Mouse (Mus musculus) embryonic facial prominence, embryonic 14.5 days (tissue): Measurements from ENCODE around the gene Emc3. TPM values are rescaled to one million over a fixed set of nuclear protein-coding genes. Genes with fewer than 3 reads are reported as not detected.

Experiments
- ATAC-seq: fragments of 200-750 bp; cut with Nextera tagmentation; 2 replicates; pipeline ENCODE4 v1.8.0; 2017; ENCODE audit warnings: low read depth, moderate number of reproducible peaks, moderate TSS enrichment
- DNase-seq: peaks from one replicate; pipeline ENCODE4 v3.0.0-alpha.2; 2015; ENCODE audit warnings: low spot score
- H3K27ac ChIP-seq: fragments of 300-500 bp; sonication (generic); replicated peaks from 2 replicates; pipeline ENCODE4 v1.5.1; 2014; ENCODE audit warnings: low read depth, mild to moderate bottlenecking, low read length, moderate library complexity
- H3K27me3 ChIP-seq: fragments of 300-500 bp; sonication (generic); replicated peaks from 2 replicates; pipeline ENCODE4 v1.6.1; 2014; ENCODE audit warnings: low read length; ENCODE audit not compliant: control insufficient read depth, insufficient read depth
- H3K36me3 ChIP-seq: fragments of 300-500 bp; sonication (generic); 2 replicates; pipeline ENCODE4 v1.6.1; 2014; ENCODE audit warnings: low read length, mixed read lengths; ENCODE audit not compliant: control insufficient read depth, insufficient read depth
- H3K4me1 ChIP-seq: fragments of 300-500 bp; sonication (generic); 2 replicates; pipeline ENCODE4 v1.6.1; 2014; ENCODE audit warnings: antibody characterized with exemption, low read length; ENCODE audit not compliant: control insufficient read depth, insufficient read depth
- H3K4me2 ChIP-seq: fragments of 300-500 bp; sonication (generic); 2 replicates; pipeline ENCODE4 v1.6.1; 2014; ENCODE audit warnings: low read depth, mild to moderate bottlenecking, low read length, moderate library complexity, mixed read lengths
- H3K4me3 ChIP-seq: fragments of 300-500 bp; sonication (generic); 2 replicates; pipeline ENCODE4 v1.5.1; 2014; ENCODE audit warnings: low read depth, mild to moderate bottlenecking, low read length
- H3K9ac ChIP-seq: fragments of 300-500 bp; sonication (generic); 2 replicates; pipeline ENCODE4 v1.6.1; 2014; ENCODE audit warnings: low read depth, mild to moderate bottlenecking, low read length, moderate library complexity, mixed read lengths
- H3K9me3 ChIP-seq: fragments of 300-500 bp; sonication (generic); 2 replicates; pipeline ENCODE4 v1.6.1; 2016; ENCODE audit warnings: low read length; ENCODE audit not compliant: control insufficient read depth
- WGBS: fragments of 180-500 bp; shearing (Covaris S2); extraction: QIAGEN DNeasy Blood & Tissue Kit; methylation state at CpG from one replicate; pipeline ENCODE4 v1.1.7; 2014; 5-methylcytosine and 5-hydroxymethylcytosine counted together
- polyA plus RNA-seq: library from polyadenylated mRNA; unstranded; fragments of >200 nt; fragmentation: Nextera tagmentation; extraction: Ambion mirVana; gene quantifications from 2 replicates; pipeline ENCODE4 v1.2.1, GENCODE M21; 2014

Emc3 gene
- polyA plus RNA-seq, 1 experiment from 2014 or later: 96.7 TPM

DNA sequence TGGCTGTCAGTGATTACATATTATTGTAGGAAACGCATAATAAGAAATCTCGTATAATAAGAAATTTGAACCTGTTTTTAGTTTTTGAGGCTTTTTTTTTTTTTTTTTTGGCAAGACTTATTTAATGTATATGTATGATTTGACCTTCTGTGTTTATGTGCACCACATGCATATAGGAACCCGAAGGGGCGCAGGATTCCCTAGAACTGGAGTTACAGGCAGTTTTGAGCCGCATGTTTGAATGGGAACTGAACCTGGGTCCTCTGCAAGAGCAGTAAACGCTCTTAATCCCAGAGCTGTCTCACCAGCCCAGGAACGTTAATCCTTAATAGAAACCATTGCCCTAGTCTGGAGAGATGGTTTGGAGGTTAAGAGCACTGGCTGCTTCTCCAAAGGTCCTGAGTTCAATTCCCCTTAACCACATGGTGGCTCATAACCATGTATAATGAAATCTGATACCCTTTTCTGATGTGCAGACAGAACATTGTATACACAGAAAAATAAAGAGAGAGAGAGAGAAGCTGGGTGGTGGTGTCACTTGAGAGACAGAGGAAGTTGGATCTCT lies 470 bp upstream of the Emc3 start:
- Histone ChIP-seq H3K36me3 (0 out of 2 replicates have a peak, but pooled peaks cover 7% of the 10 kb centered on the region), H3K27ac (no peak overlapping the region), H3K9me3 (no peaks in the 10 kb centered on the region), H3K27me3 (no peaks in the 10 kb centered on the region), H3K4me1 (peaks cover 10% of the 10 kb centered on the region; the same call in 1 of the 2 replicates), H3K4me2 (peak overlapping the region; percentile 80), H3K4me3 (peak overlapping the region; percentile 86), H3K9ac (peak overlapping the region; percentile 86)
- no peak for DNase-seq
- WGBS: 7% methylated on average over 7 of the region's 7 CpGs
- no peak for ATAC-seq

- ATAC-seq (no peak), DNase-seq (no peak)
- H3K9ac ChIP-seq: no peak overlapping the region
- H3K36me3 ChIP-seq: peaks cover 59% of the 10 kb centered on the region
- H3K9me3 ChIP-seq: no peaks in the 10 kb centered on the region
- no peaks in the 10 kb centered on the region for H3K27me3 ChIP-seq
- no peaks in the 10 kb centered on the region for H3K4me1 ChIP-seq
- WGBS: 90% methylated on average over 8 of the region's 8 CpGs
- H3K4me2 ChIP-seq: no peak overlapping the region
- H3K27ac ChIP-seq: no peak overlapping the region
- no peak overlapping the region for H3K4me3 ChIP-seq
Measured at GRCm38 (mm10) chr6:113523420-113523819, 8.0 kb downstream of the Emc3 start.

DNA sequence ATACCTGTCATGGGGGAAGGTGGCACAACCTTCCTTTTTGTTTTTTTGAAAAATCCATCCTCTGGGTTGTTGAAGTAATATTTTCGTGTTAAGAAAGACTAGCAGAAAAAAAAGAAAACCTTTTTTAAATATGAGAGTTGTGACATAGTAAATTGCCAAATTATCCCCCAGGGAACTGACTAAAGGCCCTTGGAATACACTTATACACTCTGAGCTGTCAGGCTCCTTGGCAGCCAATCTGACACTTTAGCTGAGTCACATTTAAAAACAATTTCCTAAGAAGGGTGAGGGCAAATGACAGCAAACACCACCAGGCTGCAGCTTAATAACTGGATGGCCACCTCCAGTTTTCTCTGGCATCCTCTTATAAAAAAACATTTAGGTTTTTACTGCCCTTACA lies 9.1 kb downstream of the Emc3 start:
- Histone ChIP-seq H3K36me3 (peaks cover 70% of the 10 kb centered on the region), H3K4me3 (no peak overlapping the region)
- no peak for ATAC-seq

DNA sequence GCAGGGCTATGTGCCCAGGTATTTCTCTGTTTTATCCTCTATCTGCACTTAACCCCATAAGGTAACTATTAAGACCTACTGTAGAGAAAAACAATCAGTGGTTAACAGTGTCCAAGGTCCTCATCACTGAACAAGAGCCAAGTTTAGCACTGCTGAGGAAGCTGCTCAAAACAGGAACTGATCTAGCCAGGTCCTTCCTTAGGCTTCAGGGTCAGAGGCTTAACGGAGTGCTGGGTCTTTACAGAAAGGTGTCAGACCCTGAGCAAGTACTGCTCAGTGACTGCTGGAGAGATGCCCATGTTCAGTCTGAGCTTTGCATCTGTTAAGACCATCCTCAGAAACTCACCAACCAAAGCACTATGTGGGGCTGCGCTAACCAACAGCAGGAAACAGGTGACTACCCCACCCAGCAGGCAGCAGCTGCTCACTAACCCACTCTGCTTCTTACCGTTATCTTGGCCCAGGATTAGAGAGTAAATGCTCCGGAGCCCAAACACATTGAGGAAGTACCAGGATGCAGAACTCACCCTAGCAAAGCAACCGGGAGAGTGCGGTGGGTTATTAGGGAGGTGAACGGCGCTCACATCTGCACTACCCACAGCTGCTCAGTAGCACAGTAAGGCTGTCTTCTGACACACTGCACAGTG lies 13.9 kb downstream of the Emc3 start:
- H3K36me3 ChIP-seq: peaks cover 94% of the 10 kb centered on the region
- no peaks in the 10 kb centered on the region for H3K4me1 ChIP-seq
- DNase-seq: no peak
- H3K9ac ChIP-seq: no peak overlapping the region
- no peak for ATAC-seq
- H3K27me3 ChIP-seq: no peaks in the 10 kb centered on the region
- no peak overlapping the region for H3K27ac ChIP-seq
- no peaks in the 10 kb centered on the region for H3K9me3 ChIP-seq
- no peak overlapping the region for H3K4me2 ChIP-seq
- H3K4me3 ChIP-seq: no peak overlapping the region
- 89% methylated on average over 8 of the region's 8 CpGs for WGBS

More for the DNA sequence above, 9.1 kb downstream of the Emc3 start:
- no peaks in the 10 kb centered on the region for H3K9me3 ChIP-seq
- DNase-seq: no peak
- H3K4me2 ChIP-seq: no peak overlapping the region
- no peak overlapping the region for H3K9ac ChIP-seq
- no peaks in the 10 kb centered on the region for H3K4me1 ChIP-seq
- 85% methylated on average over 1 of the region's 1 CpGs for WGBS
- H3K27ac ChIP-seq: no peak overlapping the region
- H3K27me3 ChIP-seq: no peaks in the 10 kb centered on the region

DNA sequence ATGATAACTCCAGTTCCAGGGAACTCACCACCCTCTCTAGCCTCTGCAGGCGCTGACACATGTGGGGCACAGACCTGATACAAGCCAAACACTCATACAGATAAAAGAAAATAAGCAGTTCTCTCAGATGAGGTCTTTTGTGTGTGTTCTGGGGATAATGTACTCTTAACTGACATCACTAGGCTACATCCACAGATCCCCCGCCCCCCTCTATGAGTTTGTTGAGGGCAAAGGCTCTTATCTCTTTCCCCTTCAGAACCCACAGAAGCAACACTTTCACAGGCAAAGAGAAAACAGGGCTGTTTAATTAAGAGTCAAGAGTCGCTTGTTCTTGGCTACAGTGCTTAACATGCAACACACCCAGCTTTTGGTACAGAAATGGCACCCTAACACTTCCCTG lies 16.9 kb downstream of the Emc3 start:
- Histone ChIP-seq H3K9me3 (no peaks in the 10 kb centered on the region), H3K4me1 (no peaks in the 10 kb centered on the region), H3K4me3 (no peak overlapping the region), H3K27ac (no peak overlapping the region), H3K9ac (no peak overlapping the region), H3K27me3 (no peaks in the 10 kb centered on the region), H3K4me2 (no peak overlapping the region), H3K36me3 (peaks cover 66% of the 10 kb centered on the region)
- DNase-seq (no peak), ATAC-seq (no peak)
- 96% methylated on average over 3 of the region's 3 CpGs for WGBS

- Histone ChIP-seq H3K4me3 (no peak overlapping the region), H3K27ac (no peak overlapping the region), H3K36me3 (peaks cover 59% of the 10 kb centered on the region), H3K27me3 (no peaks in the 10 kb centered on the region), H3K9ac (no peak overlapping the region), H3K4me1 (no peaks in the 10 kb centered on the region), H3K9me3 (no peaks in the 10 kb centered on the region), H3K4me2 (no peak overlapping the region)
- WGBS: 87% methylated on average over 6 of the region's 6 CpGs
- ATAC-seq (no peak), DNase-seq (no peak)
Measured at GRCm38 (mm10) chr6:113513944-113514343, 17.5 kb downstream of the Emc3 start.

DNA sequence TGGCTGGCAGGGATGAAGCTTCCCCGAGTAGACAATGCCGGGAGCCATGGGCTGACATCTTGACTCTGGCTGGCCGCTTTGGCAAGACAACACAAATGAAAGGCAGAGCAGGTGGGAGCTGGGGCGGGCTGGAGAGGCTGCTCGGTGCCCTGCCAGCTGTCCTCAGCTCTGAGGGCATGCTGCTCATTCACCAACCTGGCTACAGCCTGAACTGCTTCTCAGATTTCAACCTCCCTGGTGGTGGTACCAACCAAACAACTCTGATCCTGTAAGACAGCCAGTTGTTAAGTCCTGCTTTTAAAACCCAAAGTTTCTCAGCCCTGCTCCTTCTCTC lies 22.5 kb downstream of the Emc3 start:
- Histone ChIP-seq H3K36me3 (peaks cover 10% of the 10 kb centered on the region), H3K4me2 (no peak overlapping the region), H3K27ac (no peak overlapping the region; the same call in 1 of the 2 replicates), H3K4me1 (no peaks in the 10 kb centered on the region), H3K27me3 (no peaks in the 10 kb centered on the region), H3K9me3 (no peaks in the 10 kb centered on the region), H3K9ac (no peak overlapping the region), H3K4me3 (no peak overlapping the region)
- peak; percentile 72 for DNase-seq
- 50% methylated on average over 5 of the region's 5 CpGs for WGBS
- peak; percentile 87 for ATAC-seq

DNA sequence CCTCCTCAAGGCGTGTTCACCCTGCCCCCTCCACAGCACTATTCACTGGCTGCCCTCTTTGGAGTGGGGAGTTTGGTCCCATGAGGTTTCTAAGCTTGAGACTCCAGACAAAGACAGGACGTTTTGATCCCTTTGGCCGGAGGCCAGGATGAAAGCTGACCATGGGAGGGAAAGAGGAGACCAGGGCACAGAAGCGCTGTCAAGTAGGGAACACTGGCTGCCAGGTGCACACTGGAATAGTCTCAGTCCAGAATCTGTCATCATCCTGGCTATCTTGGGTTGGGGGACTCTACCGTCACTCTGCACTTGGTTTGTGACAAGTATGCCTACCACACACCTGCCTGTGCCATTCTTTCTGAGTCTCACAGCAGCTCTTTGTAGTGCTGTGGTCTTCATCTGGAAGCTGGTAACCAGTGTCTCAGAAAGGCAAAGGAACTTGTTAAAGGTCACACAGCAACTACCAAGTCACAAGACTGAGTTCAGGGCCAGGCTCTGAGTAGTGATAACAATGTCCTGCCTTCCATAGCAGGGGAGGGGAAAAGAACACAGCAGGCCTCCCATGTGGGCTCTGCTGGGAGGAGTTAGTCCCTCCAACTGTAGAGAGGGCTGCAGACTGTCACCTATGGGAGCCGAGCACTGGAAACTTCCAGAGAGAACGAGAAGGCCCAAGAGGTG lies 23.0 kb downstream of the Emc3 start:
- H3K9ac ChIP-seq: no peak overlapping the region
- H3K27me3 ChIP-seq: no peaks in the 10 kb centered on the region
- 61% methylated on average over 7 of the region's 7 CpGs for WGBS
- H3K4me1 ChIP-seq: no peaks in the 10 kb centered on the region
- H3K4me2 ChIP-seq: no peak overlapping the region
- peaks cover 5% of the 10 kb centered on the region for H3K36me3 ChIP-seq
- no peaks in the 10 kb centered on the region for H3K9me3 ChIP-seq
- H3K27ac ChIP-seq: no peak overlapping the region; the same call in 1 of the 2 replicates
- DNase-seq (peak; percentile 82), ATAC-seq (peak; percentile 82)
- no peak overlapping the region for H3K4me3 ChIP-seq
